Mouse (Mus musculus) cerebellum, adult 2 months (tissue): ENCODE measurements around the gene Trp53tg5.

Experiments used
- CTCF ChIP-seq: fragments of 200-500 bp; IDR thresholded peaks from 2 replicates; pipeline ENCODE4 v1.5.1; 2011; ENCODE audit warnings: low read depth, mild to moderate bottlenecking, control low read depth, low read length, moderate library complexity, borderline replicate concordance; ENCODE audit not compliant: insufficient read depth
- POLR2A ChIP-seq: fragments of 200-500 bp; IDR thresholded peaks from 2 replicates; pipeline ENCODE4 v1.6.1; 2011; ENCODE audit warnings: low read length, control low read depth, borderline replicate concordance; ENCODE audit not compliant: insufficient read depth

GRCm38 (mm10) chr2:164443051-164443437 lies 30.5 kb downstream of the Trp53tg5 start:
- TF ChIP-seq CTCF (no peak), POLR2A (peak; percentile 35; the same call in 1 of the 2 replicates)
